Mouse (Mus musculus): Measurements from ENCODE around the gene Arrb1.

DNA sequence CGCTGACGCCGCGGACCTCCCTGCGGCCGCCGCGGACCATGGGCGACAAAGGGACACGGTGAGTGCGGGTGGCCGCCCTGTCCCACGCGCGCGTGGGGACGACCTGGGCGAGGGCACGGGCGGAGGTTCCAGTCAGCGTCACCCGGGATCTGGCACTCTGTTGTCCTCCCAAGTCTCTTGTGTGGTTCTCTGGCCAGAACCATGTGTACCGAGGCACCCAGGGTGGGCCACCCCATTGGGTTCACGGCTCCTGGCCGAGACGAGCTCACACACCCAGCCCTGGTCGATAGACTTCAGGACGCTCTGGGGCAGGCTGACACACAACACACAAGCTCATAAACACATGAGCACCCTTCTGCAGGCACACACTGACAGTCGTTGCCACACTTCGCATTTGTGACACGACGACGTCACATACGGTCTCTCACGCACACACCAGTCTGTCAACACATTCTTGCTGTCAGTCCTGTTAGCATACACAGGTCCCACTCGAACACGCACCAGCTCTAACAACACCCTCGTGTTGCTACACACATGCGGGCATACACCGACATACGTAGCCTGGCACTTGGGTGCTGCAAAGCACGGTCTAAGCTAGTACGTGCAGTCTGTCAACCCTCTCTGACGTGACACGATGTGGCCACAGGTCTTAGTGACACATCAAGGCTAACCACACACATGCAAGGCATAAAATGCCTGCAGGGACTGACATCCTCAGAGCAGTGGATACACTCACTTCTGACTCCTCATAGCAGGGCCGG lies 655 bp downstream of the Arrb1 start:
- TF ChIP-seq POLR2A (IDR thresholded peaks at IDR 0.05; ENCODE audit: control insufficient read depth, extremely low read depth, insufficient read depth, low read length, poor library complexity), result no peak
- no peak for TF ChIP-seq CTCF (IDR thresholded peaks at IDR 0.05; ENCODE audit: borderline replicate concordance, control insufficient read depth, extremely low read depth, insufficient read depth, low read length, poor library complexity)
